Mouse (Mus musculus): Measurements from ENCODE around the gene Rnaseh2a. TPM values are rescaled to one million over a fixed set of nuclear protein-coding genes. Genes with fewer than 3 reads are reported as not detected.

Rnaseh2a gene
- total RNA-seq, 2 experiments from 2014 or later, result 36.8 to 44.3 TPM

DNA sequence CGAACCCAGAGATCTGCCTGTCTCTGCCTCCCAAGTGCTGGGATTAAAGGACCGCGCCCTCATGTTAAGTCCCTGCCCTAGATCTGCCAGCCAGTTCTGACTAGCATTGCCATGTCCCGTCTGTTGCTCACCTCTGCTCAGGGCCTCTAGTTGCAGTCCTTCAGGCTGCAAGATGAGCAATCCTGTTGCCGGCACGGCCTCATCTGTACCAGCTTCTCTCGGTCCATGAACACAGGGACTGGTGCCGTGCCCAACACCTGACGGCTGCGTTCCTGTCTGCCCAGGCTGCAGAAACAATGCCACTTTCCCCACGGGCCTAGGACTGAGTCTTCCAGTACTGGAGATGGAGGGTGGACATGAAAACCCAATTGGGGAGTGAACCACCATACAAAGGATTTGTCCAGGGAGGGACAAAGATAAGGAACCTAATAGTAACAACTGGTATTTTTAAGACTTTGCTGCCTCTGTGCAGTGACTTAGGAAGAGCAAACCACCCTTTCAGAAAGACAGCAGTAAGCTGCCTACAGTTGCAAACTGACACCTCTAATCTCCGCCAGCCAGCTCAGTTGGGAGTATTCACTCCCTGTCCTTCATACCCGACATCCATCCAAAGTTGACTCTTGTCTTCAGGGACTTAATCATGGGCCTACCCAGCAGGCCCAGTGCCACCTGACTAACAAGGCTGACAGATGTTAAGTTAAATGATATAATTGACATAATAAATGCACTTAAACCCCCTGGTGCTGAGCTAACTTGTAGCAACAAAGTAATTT, 1.8 kb downstream of the Rnaseh2a start:
- DNase-seq (ENCODE audit: low spot score in 2 of 2), result no peak

DNA sequence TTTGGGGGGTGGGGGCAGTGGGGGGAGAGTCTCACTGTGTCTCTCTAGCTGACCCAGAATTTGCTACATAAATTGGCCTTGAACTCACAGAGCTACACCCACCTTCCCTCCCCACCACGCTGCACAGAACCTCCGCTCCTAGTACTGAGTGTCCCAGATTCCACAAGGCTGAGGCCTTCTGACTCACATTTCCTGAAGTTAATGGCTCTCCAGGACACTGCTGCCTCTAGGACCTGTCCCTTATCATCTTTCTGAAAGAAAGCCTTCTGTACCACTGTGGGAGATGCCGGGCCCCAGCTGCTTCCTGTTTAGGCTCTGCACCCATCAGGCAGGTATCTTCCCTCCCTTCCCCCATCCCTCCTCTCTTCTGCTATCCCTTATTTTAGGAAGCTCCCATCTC, 3.0 kb downstream of the Rnaseh2a start:
- DNase-seq (ENCODE audit: low spot score in 2 of 2), result peak in 1 of 2 experiments; percentile 12

DNA sequence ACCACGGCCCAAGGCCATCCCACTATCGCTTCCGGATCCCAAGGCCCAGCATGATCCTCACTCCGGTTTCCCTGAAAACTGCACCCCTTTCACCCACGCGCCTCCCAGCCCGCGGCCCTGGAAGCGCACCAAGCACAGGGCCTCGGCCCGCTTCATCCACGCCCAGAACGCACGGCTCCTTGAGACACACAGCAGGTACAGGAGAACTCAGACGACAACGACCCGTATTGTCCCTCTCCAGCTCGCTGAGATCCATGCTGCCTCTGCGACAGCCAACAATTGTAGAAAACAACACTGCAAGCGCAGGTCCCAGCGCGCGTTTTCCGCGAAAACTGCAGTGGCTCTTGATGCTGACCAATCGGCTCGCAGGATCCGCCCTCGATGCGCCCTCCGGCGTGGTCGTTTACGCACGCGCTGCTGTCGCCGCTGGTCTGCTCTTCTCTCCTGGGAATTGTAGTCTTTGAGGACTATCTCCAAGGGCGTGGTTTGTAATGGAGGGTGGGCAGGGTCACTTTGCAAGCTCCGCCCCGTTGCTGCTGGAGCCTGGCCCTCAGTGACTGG, 3.8 kb downstream of the Rnaseh2a start:
- DNase-seq (ENCODE audit: low spot score in 2 of 2), result peak; percentile 88 to 90

DNA sequence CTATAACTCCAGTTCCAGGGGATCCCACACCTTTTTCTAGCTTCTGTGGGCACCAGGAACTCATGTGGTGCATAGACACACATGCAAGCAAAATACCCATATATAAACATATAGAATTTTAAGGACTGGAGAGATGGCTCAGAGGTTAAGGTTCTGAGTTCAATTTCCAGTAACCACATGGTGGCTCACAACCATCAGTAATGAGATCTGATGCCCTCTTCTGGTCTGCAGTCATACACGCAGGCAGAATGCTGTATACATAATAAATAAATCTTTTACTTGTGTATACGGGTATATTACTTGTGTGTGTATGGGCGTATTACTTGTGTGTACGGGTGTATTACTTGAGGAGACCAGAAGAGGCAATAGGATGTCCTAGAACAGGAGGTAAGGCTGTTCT, 5.6 kb downstream of the Rnaseh2a start:
- no peak for DNase-seq (ENCODE audit: low spot score in 2 of 2)

DNA sequence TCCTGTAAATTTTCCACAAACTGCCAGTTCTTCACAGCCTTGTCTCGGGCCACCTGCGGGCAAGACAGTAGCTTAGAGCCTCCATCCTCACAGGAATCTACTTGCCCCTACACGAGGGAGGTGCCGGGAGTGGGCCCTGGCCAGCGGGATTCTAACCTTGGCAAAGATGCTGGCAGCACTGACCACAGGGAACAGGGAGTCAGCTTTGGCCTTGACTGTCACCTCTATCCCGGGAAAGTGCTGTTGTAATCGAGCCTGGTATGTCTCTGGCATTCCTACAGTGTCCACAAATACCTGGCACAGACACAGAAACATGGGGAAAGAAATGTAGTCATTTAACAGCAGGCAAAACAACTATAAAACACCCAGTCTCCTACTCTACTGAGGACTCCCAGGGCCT, 9.8 kb downstream of the Rnaseh2a start:
- no peak for DNase-seq (ENCODE audit: low spot score in 2 of 2)

DNA sequence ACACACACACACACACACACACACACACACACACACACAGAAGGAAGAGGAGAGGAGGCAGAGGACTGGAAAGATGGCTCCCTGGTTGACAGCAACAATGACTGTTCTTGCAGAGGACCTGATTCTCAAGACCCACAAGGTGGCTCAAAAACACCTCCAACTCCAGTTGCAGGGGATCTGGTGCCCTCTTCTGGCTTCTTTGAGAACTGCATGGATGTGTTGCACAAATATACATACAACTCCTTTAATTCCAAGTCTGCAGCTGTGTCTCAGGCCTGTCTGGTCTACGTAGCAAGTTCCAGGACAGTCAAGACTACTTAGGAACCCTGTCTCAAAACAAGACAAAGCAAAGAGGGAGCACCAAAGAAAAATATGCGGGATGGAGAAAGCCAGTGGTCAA, 12.8 kb downstream of the Rnaseh2a start:
- DNase-seq (ENCODE audit: low spot score in 2 of 2), result peak; percentile 79 to 80

DNA sequence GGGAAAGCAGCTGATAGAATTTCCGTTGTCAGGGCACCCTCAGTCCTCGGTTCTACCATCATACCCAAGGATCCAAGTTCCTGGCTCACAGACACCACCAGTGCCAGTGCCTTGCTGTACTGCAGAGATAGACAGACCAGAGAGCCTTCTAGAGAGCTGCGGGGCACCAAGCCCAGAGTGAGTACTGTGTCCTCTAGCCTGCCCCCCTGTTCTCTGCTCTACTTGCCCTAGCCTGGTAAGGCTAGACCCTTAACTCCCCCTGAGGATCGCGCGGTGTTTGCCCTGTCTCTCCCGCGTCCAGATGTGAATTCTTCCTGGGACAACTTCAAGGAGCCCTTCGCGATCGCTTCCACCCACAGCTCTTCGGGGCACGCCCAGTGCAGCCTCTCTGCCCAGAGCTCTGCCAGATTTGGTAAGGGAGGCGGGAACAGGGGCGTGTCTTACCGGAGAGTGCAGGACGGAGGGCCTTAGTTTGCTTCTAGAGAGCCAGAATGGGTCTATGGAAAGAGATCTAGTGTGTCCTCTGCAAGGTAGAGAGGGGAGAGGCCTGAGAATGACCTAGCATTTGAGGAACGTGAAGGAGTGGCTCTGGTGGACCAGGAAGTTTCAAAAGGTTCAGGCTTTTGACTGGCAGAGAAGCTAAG, 16.8 kb downstream of the Rnaseh2a start:
- DNase-seq (ENCODE audit: low spot score in 2 of 2), result no peak

DNA sequence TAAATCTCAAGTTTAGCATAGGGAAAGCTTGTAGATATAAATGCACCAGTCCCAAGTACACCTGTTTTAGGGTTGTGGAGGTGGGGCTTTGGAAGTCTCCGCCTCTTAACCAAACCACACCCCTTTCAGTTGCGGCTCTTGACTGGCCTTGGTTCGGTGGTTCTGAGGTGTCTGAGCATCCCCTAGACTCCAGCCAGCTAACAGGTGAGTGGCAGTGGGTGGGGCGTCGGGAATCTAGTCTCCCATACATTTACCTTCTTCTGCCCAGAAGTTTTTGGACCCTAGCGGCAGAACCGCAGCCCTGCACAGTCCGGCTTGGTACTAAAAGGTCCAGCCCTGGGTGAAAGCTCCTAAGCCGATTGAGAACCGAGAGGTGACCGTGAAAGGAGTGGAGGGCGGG, 19.8 kb downstream of the Rnaseh2a start:
- DNase-seq (ENCODE audit: low spot score in 2 of 2), result no peak

DNA sequence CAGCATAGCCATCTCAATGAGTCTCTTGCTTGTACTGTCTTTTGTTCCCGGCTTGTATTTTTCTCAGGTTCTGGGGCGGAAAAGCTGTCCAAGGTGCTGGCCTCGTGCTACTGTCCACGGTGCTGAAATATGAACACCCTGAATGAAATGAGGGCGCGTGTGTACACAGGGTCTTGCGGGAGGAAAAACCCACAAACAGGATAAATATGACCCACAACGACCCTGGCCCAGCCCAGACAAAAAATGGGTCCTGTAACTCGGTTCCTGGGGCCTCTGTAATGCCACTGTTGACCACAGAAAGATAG, 22.4 kb downstream of the Rnaseh2a start:
- no peak for DNase-seq (ENCODE audit: low spot score in 2 of 2)

DNA sequence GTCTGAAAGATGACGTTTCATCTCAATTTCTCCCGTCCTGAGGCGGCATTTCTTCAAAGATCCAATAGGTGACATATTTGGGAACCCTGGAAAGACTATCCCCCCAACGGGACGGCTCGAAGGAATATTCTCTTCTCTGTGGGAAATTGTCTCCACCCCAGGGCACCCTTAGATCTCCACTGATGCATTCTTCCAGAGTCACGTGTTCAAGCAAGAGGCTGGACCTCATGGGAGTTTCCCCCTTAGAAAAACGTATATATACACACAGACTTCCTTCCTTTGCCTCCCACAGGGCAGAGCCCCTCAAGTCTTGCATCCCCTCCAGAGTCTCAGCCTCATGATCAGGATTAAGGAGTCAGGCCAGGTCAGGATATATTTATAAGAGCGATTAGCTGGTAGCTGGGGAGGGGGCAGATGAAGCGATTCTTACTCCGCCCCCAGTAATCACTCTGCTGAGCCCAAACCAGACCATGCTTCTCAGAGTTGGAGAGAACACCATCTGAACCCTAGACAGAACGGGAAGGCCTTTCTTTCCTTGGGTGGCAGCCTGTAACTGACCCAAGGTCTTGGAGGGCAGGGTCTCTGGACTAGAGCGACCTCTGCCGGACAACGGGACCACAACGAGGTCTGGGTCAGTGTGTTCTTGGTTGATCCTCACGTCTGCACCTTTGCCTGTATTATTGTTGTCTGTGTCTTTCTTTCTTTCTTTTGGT, 22.9 kb downstream of the Rnaseh2a start, which contains the start of gene Rtbdn:
Gene Rtbdn (plus strand): TSS at position 464 of the 713 bp plus-strand sequence.
- DNase-seq (ENCODE audit: low spot score in 2 of 2), result no peak

DNA sequence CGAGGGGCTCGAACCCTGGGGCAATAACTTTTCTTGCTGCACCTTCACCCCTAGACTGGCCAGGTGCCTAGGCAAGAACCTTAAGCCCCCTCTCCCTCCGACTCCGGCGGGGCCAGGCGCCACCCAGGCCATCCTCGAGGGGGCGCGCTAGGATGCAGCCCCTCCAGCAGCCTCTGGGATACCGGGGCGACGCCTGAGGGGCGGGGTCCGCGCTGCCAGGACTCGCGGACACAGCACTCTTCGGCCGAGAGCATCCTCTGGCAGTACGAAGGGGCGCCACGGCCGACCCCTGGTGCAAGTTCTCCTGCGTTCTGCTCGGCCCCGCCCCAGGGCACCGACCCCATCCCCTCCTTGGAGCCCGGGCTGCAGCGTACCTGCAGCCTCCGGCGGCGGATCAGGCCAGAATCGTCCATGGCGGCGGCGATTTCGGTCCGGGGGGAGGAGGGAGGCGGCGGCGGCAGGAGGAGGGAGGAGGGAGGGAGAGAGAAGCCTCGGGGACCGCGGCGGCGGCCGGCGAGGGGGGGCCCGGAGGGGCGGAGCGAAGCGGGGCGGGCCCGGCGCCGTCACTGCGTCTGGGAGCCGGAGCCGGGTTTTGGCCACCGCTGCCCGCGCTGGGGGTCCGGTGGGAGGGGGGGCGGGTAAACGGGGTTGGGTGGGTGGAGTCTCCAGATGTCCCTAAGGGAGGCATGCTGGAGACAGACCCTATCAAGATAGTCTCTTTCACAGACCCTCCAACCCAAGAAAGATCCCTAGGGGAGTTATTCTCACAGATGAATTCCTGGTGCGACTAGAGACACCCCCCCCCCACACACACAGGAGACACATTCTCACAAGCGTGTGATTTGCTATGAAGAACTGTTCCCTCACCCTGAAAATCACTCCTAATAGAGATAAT, 23.7 kb downstream of the Rnaseh2a start:
- DNase-seq (ENCODE audit: low spot score in 2 of 2), result peak; percentile 56 to 77

DNA sequence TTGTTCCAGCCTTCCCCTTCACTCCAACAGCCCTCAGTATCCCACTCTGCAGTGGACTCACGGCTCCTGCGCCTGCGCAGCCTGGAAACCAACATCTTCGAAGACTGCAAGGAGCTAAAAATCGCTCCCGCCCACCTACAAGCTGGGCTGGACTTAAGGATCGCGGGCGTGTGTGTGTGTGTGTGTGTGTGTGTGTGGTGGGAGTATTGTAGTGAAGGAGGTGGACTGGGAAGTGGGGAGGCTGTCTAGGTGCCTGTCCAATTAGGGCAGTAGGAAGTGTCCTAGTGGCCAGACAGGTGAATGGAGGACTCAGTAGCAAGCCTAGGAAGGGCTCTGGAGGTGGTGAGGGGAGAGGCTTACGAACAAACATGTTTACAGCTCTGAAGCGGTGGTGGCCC, 24.3 kb downstream of the Rnaseh2a start:
- DNase-seq (ENCODE audit: low spot score in 2 of 2), result peak; percentile 31 to 59

DNA sequence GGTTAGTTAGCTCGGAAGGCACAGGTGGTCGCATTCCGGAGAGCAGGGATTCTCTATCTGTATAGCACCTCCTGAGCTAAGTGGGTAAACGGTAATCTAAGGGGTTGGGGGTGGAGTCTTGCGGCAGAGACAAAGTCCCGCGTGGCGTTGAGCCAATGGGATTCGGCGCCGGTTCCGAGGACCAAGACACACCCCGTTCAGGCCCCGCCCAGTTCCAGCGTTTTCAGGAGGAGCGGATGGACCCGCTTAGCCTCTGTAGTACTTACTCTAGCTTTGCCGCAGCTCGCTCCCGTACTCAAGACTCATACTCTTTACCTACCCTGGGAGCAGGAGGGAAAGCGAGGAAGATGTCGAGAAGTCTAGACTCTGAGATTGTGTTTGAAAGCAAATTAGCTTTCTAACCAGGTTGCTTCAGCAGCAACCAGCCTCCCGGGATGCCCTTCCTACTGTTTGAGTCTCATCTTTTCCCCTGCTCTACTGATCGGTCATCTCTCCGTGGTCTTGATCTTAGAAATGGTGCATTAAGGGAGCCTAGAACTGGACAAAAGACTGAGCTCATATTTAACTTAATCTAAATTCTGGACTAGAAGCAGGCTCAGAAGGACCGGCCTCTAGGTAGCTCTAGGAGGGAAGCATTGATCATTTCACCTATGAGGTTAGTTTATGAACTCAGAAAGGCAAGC, 24.9 kb downstream of the Rnaseh2a start:
- peak; percentile 54 to 71 for DNase-seq (ENCODE audit: low spot score in 2 of 2)

DNA sequence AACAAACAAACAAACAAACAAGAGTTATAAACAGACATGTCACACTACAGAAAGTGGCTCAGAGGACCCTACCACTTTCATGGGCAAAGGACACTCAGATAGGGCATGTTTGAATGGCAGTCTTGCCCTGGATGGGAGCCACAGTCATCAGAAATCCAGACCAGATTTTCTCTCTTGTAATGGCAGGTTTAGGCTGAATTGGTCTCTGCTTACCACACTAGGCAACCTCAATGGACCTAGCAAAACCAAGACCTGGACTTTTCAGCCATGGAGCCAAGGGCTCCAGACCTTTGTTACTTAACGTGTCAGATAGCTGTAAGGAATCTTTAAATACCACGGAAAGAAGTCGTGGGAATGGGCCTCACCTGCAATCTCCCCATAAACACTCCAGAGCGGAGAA, 25.9 kb downstream of the Rnaseh2a start:
- DNase-seq (ENCODE audit: low spot score in 2 of 2), result no peak

DNA sequence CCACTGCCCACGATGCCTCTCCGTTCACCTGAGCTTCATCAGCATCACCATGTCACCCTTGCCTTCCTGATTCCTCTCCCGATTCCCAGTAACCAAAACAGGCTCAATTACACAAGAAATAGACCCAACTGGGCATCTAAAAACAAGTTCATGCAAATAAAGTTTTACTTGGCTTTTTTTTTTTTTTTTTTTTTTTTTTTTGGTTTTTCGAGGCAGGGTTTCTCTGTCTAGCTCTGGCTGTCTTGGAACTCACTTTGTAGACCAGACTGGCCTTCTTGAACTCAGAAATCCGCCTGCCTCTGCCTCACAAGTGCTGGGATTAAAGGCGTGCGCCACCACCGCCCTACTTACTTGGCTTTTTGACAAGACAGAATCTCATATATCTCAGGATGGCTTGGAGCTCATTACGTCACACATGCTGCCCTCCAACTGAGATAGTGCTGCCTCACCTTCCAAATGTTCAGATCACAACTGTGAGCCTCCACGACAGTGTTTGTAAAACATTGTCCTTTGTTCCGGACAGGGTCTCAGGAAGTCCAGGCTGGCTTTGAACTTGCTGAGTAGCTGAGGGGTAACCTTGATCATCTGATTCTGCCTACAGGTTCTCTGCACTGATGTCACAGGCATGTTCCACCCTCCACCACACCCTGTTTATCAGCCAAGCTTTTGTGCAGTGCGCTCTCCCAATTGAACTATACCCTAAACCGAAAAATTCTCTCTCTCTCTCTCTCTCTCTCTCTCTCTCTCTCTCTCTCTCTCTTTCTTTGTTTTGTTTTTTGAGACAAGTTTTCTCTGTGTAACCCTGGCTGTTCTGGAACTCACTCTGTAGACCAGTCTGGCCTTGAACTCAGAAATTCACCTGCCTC, 31.7 kb downstream of the Rnaseh2a start:
- DNase-seq (ENCODE audit: low spot score in 2 of 2), result no peak

DNA sequence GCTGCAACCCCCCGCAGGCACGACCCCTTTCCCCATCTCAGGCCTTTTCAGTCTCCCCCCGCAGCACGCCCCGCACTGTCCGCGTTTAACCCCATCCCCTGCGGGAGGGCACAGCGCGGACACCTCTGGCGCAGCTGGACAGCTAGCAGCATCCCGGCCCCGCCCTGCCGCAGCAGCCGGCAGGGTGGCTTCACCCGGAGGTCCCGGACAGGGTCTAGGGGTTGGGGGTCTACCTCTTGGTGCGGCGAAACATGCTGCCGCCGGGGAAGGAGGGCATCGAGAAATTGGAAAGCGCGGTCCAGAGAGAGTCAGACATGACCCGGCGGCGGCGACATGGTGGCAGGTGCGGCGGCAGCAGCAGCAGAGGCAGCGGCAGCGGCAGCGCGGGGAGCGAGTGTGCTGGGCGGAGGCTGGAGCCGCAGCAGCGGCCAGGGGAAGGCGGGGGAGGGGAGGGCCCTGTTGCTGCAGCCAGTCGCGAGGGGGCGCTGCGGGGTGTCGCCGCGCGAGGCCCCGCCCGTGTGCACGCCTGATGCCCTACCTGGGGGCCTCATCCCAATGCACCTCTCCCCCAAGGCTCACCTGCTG, 32.5 kb downstream of the Rnaseh2a start, which contains the start of gene Mast1:
Gene Mast1 (minus strand): TSS at position 398 of the 585 bp plus-strand sequence.
- peak; percentile 79 to 87 for DNase-seq (ENCODE audit: low spot score in 2 of 2)

DNA sequence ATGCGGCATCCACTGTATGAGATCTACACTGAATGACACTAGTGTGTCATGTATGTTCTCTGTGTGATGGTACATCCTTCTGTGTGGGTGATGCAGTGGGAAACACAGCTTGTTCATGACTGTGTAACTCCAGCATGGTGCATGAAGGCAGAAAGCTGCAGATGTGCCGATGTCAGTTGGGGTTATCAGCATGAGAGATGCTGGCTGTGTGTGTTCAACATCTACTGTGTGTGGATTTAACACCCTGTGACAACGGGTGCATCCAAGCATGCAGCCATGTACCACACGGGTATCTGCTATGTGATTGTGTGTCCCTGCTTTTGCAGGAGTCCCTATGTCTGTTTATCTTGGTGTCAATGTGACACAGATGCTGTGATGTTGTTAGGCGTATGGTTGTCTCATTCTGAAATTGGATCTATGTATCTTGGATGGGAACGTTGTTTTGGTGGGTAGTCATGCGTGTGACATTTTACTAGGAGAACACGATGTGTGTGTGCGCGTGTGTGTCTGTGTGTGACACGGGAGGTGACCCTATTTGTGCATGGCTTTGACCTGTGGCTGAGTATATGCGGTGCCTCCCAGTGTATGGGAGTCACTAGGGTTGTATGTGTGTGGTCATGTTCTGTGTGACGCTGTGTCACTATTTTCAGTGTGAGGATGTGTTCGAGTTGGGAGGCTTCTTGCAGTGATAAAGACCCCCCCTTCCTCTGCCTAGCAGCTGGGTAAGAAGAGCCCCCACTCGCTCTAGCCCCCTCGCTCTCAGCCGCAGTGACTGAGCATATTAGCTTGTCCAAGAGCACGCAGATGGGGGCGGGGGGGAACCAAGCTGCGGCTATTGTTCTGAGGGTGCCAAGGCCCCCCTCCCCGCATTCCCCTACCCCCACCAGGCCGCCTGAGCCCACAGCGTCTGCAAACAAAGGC, 33.3 kb downstream of the Rnaseh2a start:
- peak in 1 of 2 experiments; percentile 38 for DNase-seq (ENCODE audit: low spot score in 2 of 2)

DNA sequence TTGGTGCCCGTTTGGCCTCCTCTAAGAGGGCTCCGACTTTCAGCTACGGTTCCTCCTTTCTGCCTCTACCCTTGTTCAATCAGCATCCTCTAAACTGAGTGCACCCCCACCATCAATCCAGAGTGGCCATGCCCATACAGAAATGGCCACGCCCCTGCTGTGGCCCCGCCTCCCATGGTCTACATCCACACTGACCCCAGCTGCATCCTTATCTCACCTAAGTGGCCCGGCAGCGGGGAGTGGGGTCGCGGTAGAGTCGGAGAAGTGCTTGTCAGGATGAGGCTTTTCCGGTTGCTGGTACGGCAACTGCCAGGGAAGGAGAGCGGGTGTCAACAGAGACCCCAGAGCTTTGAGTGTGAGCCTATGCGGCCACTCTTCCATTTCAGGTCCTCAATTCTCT, 34.1 kb downstream of the Rnaseh2a start:
- DNase-seq (ENCODE audit: low spot score in 2 of 2), result peak in 1 of 2 experiments; percentile 34

Data from layer of hippocampus, postnatal 10 days (tissue).